Mouse (Mus musculus): ENCODE results near the gene Gca.

- TF ChIP-seq GATA1 (IDR thresholded peaks at IDR 0.05; ENCODE audit: low read length) (no peak), TAL1 (IDR thresholded peaks at IDR 0.05; ENCODE audit: low read length) (no peak)
Observed at GRCm38 (mm10) chr2:62684989-62685595, 21.0 kb downstream of the Gca start.

Measured in erythroblast, embryonic 14.5 days (primary cell).